Mouse (Mus musculus): ENCODE measurements at regions not wholly inside any gene's neighbourhood (a gene's known extent, or its start where the extent isn't known, plus 50 kb on each side); places are given as distances from the start of the nearest gene placed in this dataset.

GRCm38 (mm10) chr8:9152313-9152925, 462.1 kb upstream of the Arglu1 start:
- DNase-seq: no peak

- no peak for DNase-seq
Measured at GRCm38 (mm10) chr8:9144362-9144761, 454.0 kb upstream of the Arglu1 start.

- DNase-seq: no peak
Measured at GRCm38 (mm10) chr8:9139781-9140180, 449.5 kb upstream of the Arglu1 start.

- peak; percentile 18 for DNase-seq
Measured at GRCm38 (mm10) chr8:9139059-9139620, 448.8 kb upstream of the Arglu1 start.

- no peak for DNase-seq
Measured at GRCm38 (mm10) chr8:9133758-9134157, 443.4 kb upstream of the Arglu1 start.

- no peak for DNase-seq
Measured at GRCm38 (mm10) chr8:9132612-9133218, 442.4 kb upstream of the Arglu1 start.

- no peak for DNase-seq
Measured at GRCm38 (mm10) chr8:9131249-9131648, 440.9 kb upstream of the Arglu1 start.

- DNase-seq: no peak
Measured at GRCm38 (mm10) chr8:9124503-9124902, 434.2 kb upstream of the Arglu1 start.

GRCm38 (mm10) chr8:9117809-9118737, 427.8 kb upstream of the Arglu1 start:
- no peak for DNase-seq

- no peak for DNase-seq
Measured at GRCm38 (mm10) chr8:9095980-9096379, 405.7 kb upstream of the Arglu1 start.

GRCm38 (mm10) chr8:9094002-9094401, 403.7 kb upstream of the Arglu1 start:
- DNase-seq: no peak

- no peak for DNase-seq
Measured at GRCm38 (mm10) chr8:9093356-9093755, 403.0 kb upstream of the Arglu1 start.

GRCm38 (mm10) chr8:9072724-9073123, 382.4 kb upstream of the Arglu1 start:
- DNase-seq: no peak

GRCm38 (mm10) chr8:9072286-9072685, 382.0 kb upstream of the Arglu1 start:
- no peak for DNase-seq

GRCm38 (mm10) chr8:9070953-9071352, 380.6 kb upstream of the Arglu1 start:
- no peak for DNase-seq

GRCm38 (mm10) chr8:9069845-9070244, 379.5 kb upstream of the Arglu1 start:
- DNase-seq: no peak

GRCm38 (mm10) chr8:9067731-9068130, 377.4 kb upstream of the Arglu1 start:
- no peak for DNase-seq

GRCm38 (mm10) chr8:9060166-9060565, 369.8 kb upstream of the Arglu1 start:
- no peak for DNase-seq

GRCm38 (mm10) chr8:9055416-9055819, 365.1 kb upstream of the Arglu1 start:
- no peak for DNase-seq

- no peak for DNase-seq
Measured at GRCm38 (mm10) chr8:9054801-9055200, 364.5 kb upstream of the Arglu1 start.

- DNase-seq: no peak
Measured at GRCm38 (mm10) chr8:9051699-9052098, 361.4 kb upstream of the Arglu1 start.

GRCm38 (mm10) chr8:9050740-9051475, 360.6 kb upstream of the Arglu1 start:
- DNase-seq: no peak

- DNase-seq: no peak
Measured at GRCm38 (mm10) chr8:9048116-9048515, 357.8 kb upstream of the Arglu1 start.
